Mouse (Mus musculus) MEL (cell line): Measurements from ENCODE around the gene Celf2. TPM values are rescaled to one million over a fixed set of nuclear protein-coding genes. Genes with fewer than 3 reads are reported as not detected.

Source experiments
- DNase-seq: peaks from one replicate; pipeline ENCODE4 v3.0.0; 2011; ENCODE audit warnings: low read depth, low spot score
- H3K27ac ChIP-seq: 2 replicates; pipeline ENCODE4 v1.5.1; 2012; ENCODE audit warnings: low read depth, mild to moderate bottlenecking, control low read depth, low read length, moderate library complexity; ENCODE audit not compliant: control insufficient read depth
- H3K27me3 ChIP-seq, 2 experiments: fragments of 150-350 bp in 1 of 2; sonication (generic) in 1 of 2; 2 replicates each; pipeline ENCODE4 v1.6.1; 2012; ENCODE audit warnings: low read length in 2 of 2, mild to moderate bottlenecking in 2 of 2, improper control_type of control experiment in 1 of 2, moderate library complexity in 1 of 2; ENCODE audit not compliant: insufficient read depth in 2 of 2, control insufficient read depth in 1 of 2
- H3K36me3 ChIP-seq, 2 experiments: 2 replicates each; pipeline ENCODE4 v1.6.1; 2012 to 2014; ENCODE audit warnings: low read length in 2 of 2, improper control_type of control experiment in 1 of 2, inconsistent platforms in 1 of 2, mild to moderate bottlenecking in 1 of 2; ENCODE audit not compliant: insufficient read depth in 2 of 2, control insufficient read depth in 1 of 2
- H3K4me1 ChIP-seq, 2 experiments: fragments of 150-350 bp in 1 of 2; sonication (generic) in 1 of 2; 2 replicates each; pipeline ENCODE4 v1.6.1; 2012; ENCODE audit warnings: low read length in 2 of 2, improper control_type of control experiment in 1 of 2, mild to moderate bottlenecking in 1 of 2; ENCODE audit not compliant: insufficient read depth in 2 of 2, control insufficient read depth in 1 of 2
- H3K4me3 ChIP-seq, 2 experiments: fragments of 150-350 bp in 1 of 2; sonication (generic) in 1 of 2; 2 replicates each; pipeline ENCODE4 v1.5.1; 2012; ENCODE audit warnings: low read depth in 2 of 2, low read length in 2 of 2, mild to moderate bottlenecking in 2 of 2, moderate library complexity in 2 of 2, control low read depth in 1 of 2, improper control_type of control experiment in 1 of 2; ENCODE audit not compliant: control insufficient read depth in 1 of 2, insufficient read depth in 1 of 2
- H3K79me2 ChIP-seq: 2 replicates; pipeline ENCODE4 v1.6.1; 2012; ENCODE audit warnings: mild to moderate bottlenecking, low read length, moderate library complexity; ENCODE audit not compliant: control insufficient read depth, poor library complexity, insufficient read depth
- H3K9ac ChIP-seq: 2 replicates; pipeline ENCODE4 v1.6.1; 2012; ENCODE audit warnings: low read depth, mild to moderate bottlenecking, control low read depth, low read length, moderate library complexity; ENCODE audit not compliant: control insufficient read depth, poor library complexity, severe bottlenecking
- H3K9me3 ChIP-seq: fragments of 150-350 bp; sonication (generic); replicated peaks from 2 replicates; pipeline ENCODE4 v1.6.1; 2012; ENCODE audit warnings: mild to moderate bottlenecking, low read length, improper control_type of control experiment, moderate library complexity; ENCODE audit not compliant: insufficient read depth
- BHLHE40 ChIP-seq: IDR thresholded peaks from 2 replicates; pipeline ENCODE4 v1.6.1; 2012; ENCODE audit warnings: low read depth, mild to moderate bottlenecking, inconsistent platforms, low read length, improper control_type of control experiment, borderline replicate concordance
- CHD1 ChIP-seq: IDR thresholded peaks from 2 replicates; pipeline ENCODE4 v1.6.1; 2012; ENCODE audit warnings: low read depth, mild to moderate bottlenecking, inconsistent platforms, low read length, improper control_type of control experiment
- HCFC1 ChIP-seq: IDR thresholded peaks from 2 replicates; pipeline ENCODE4 v1.6.1; 2012; ENCODE audit warnings: low read depth, mild to moderate bottlenecking, inconsistent platforms, low read length, improper control_type of control experiment, moderate library complexity
- JUND ChIP-seq: IDR thresholded peaks from 2 replicates; pipeline ENCODE4 v1.6.1; 2011; ENCODE audit warnings: low read depth, mild to moderate bottlenecking, improper control_type of control experiment, low read length
- MAFK ChIP-seq: IDR thresholded peaks from 2 replicates; pipeline ENCODE4 v1.6.1; 2011; ENCODE audit warnings: low read depth, mild to moderate bottlenecking, low read length, improper control_type of control experiment, borderline replicate concordance
- MAZ ChIP-seq: IDR thresholded peaks from 2 replicates; pipeline ENCODE4 v1.6.1; 2012; ENCODE audit warnings: low read depth, mild to moderate bottlenecking, inconsistent platforms, low read length, improper control_type of control experiment
- MEF2A ChIP-seq: IDR thresholded peaks from 2 replicates; pipeline ENCODE4 v1.6.1; 2014; ENCODE audit warnings: low read depth, mild to moderate bottlenecking, inconsistent platforms, low read length, improper control_type of control experiment; ENCODE audit not compliant: poor library complexity, insufficient replicate concordance, severe bottlenecking; ENCODE audit errors: extremely low read depth
- MXI1 ChIP-seq: IDR thresholded peaks from 2 replicates; pipeline ENCODE4 v1.6.1; 2011; ENCODE audit warnings: mild to moderate bottlenecking, low read depth, low read length, improper control_type of control experiment
- MYB ChIP-seq: IDR thresholded peaks from 2 replicates; pipeline ENCODE4 v1.6.1; 2011; ENCODE audit warnings: mild to moderate bottlenecking, low read depth, low read length, improper control_type of control experiment
- POLR2A ChIP-seq, 2 experiments: IDR thresholded peaks; 2 replicates each; pipeline ENCODE4 v1.6.1; 2011 to 2012; ENCODE audit warnings: low read length in 2 of 2, mild to moderate bottlenecking in 2 of 2, control low read depth in 1 of 2, improper control_type of control experiment in 1 of 2, low read depth in 1 of 2, moderate library complexity in 1 of 2; ENCODE audit not compliant: control insufficient read depth in 1 of 2, insufficient read depth in 1 of 2, poor library complexity in 1 of 2
- RAD21 ChIP-seq: IDR thresholded peaks from 2 replicates; pipeline ENCODE4 v1.6.1; 2011; ENCODE audit warnings: mild to moderate bottlenecking, low read depth, low read length, improper control_type of control experiment
- RCOR1 ChIP-seq: IDR thresholded peaks from 2 replicates; pipeline ENCODE4 v1.6.1; 2012; ENCODE audit warnings: low read depth, mild to moderate bottlenecking, inconsistent platforms, low read length, improper control_type of control experiment
- SMC3 ChIP-seq: IDR thresholded peaks from 2 replicates; pipeline ENCODE4 v1.6.1; 2011; ENCODE audit warnings: low read depth, low read length, improper control_type of control experiment
- TBP ChIP-seq: IDR thresholded peaks from 2 replicates; pipeline ENCODE4 v1.8.0; 2011; ENCODE audit warnings: low read depth, low read length, improper control_type of control experiment
- UBTF ChIP-seq: IDR thresholded peaks from 2 replicates; pipeline ENCODE4 v1.6.1; 2012; ENCODE audit warnings: low read depth, mild to moderate bottlenecking, inconsistent platforms, low read length, improper control_type of control experiment, moderate library complexity, borderline replicate concordance; ENCODE audit not compliant: insufficient read depth
- USF1 ChIP-seq: IDR thresholded peaks from 2 replicates; pipeline ENCODE4 v1.6.1; 2014; ENCODE audit warnings: low read depth, mild to moderate bottlenecking, inconsistent platforms, low read length, improper control_type of control experiment, moderate library complexity
- ZC3H11A ChIP-seq: IDR thresholded peaks from 2 replicates; pipeline ENCODE4 v1.6.1; 2012; ENCODE audit warnings: low read depth, mild to moderate bottlenecking, inconsistent platforms, low read length, improper control_type of control experiment
- ZKSCAN1 ChIP-seq: IDR thresholded peaks from 2 replicates; pipeline ENCODE4 v1.6.1; 2012; ENCODE audit warnings: low read depth, mild to moderate bottlenecking, inconsistent platforms, low read length, improper control_type of control experiment, moderate library complexity
- ZMIZ1 ChIP-seq: IDR thresholded peaks from 2 replicates; pipeline ENCODE4 v1.6.1; 2012; ENCODE audit warnings: low read depth, mild to moderate bottlenecking, inconsistent platforms, low read length, improper control_type of control experiment, moderate library complexity
- polyA plus RNA-seq, 2 experiments: library from polyadenylated mRNA; stranded (reverse) in 1 of 2; unstranded in 1 of 2; fragments of >175 nt in 1 of 2; fragments of >200 nt in 1 of 2; gene quantifications; 2 replicates each; pipeline versions ENCODE4 v1.2.1 to v1.2.4; 2012; ENCODE audit warnings: low replicate concordance in 2 of 2, low read depth in 1 of 2; ENCODE audit not compliant: insufficient read length in 2 of 2, insufficient read depth in 1 of 2, missing spikeins in 1 of 2
- total RNA-seq: library from RNA; depleted of rRNA; stranded (reverse); fragments of 300-350 nt; gene quantifications from 2 replicates; pipeline ENCODE4 v1.2.3, GENCODE M21; 2012

Gene Celf2
- total and polyA plus RNA-seq, 3 experiments, result 8.9 to 16.7 TPM; not detected in 1

GRCm38 (mm10) chr2:6904411-6904810 lies 605.0 kb downstream of the Celf2 start:
- H3K27ac ChIP-seq, result no peak overlapping the region
- DNase-seq, result no peak
- no peaks in the 10 kb centered on the region for H3K79me2 ChIP-seq
- H3K4me3 ChIP-seq, result no peak overlapping the region
- peaks cover 0 to 2% of the 10 kb centered on the region in 2 experiments; a peak in 1 of 4 replicates for H3K27me3 ChIP-seq
- H3K36me3 ChIP-seq, result no peaks in the 10 kb centered on the region
- H3K9ac ChIP-seq, result no peak overlapping the region
- TF ChIP-seq MAFK (no peak), POLR2A (IDR thresholded peaks at IDR 0.05; ENCODE audit: control insufficient read depth in 1 of 2, insufficient read depth in 1 of 2, low read depth in 1 of 2, low read length in 2 of 2, poor library complexity in 1 of 2) (no peak), MYB (no peak), JUND (no peak), UBTF (no peak), ZC3H11A (no peak), TBP (no peak), HCFC1 (no peak), MXI1 (no peak)
- no peaks in the 10 kb centered on the region for H3K4me1 ChIP-seq
- no peaks in the 10 kb centered on the region for H3K9me3 ChIP-seq

GRCm38 (mm10) chr2:6903251-6903763 lies 606.1 kb downstream of the Celf2 start:
- no peak for DNase-seq
- Histone ChIP-seq H3K9ac (no peak overlapping the region), H3K4me1 (no peaks in the 10 kb centered on the region), H3K36me3 (no peaks in the 10 kb centered on the region), H3K79me2 (no peaks in the 10 kb centered on the region), H3K9me3 (no peaks in the 10 kb centered on the region), H3K27me3 (peaks cover 0 to 2% of the 10 kb centered on the region in 2 experiments; a peak in 1 of 4 replicates)
- TF ChIP-seq MAZ (no peak), CHD1 (no peak), SMC3 (no peak), RCOR1 (no peak), USF1 (no peak), ZMIZ1 (no peak), TBP (no peak), MEF2A (no peak), ZKSCAN1 (no peak), RAD21 (no peak), UBTF (no peak), BHLHE40 (no peak)
- TF ChIP-seq, all 39 proteins: peak for 0
- H3K4me3 ChIP-seq, result no peak overlapping the region
- H3K27ac ChIP-seq, result no peak overlapping the region
